Mouse (Mus musculus): Measurements from ENCODE around the gene Wfdc16.
"Not testable (repeated sequence)": the region's sequence is repeated elsewhere in the genome, so short reads cannot be mapped to it uniquely, and the experiment has no call there.

The Wfdc16 gene

DNA sequence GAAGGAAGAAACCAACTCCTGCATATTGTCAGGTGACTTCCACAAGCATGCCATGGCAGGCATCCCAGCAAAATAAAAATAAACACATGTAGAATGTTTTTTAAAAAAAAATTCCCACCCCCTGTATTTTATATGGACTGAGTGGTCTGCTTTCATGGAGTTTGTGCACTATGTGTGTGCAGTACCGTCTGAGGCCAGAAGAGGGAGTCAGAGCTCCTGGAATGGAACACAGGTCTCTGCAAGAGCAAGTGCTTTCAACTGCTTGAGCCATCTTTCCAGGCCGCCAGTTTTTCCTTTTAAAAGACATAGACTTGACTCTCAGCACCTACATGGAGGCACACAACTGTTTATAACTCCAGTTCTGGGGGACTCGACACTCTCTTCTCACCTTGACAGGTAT, 35.1 kb downstream of the Wfdc16 start:
- no peak for DNase-seq (ENCODE audit: extremely low spot score, low read depth, low spot score)

DNA sequence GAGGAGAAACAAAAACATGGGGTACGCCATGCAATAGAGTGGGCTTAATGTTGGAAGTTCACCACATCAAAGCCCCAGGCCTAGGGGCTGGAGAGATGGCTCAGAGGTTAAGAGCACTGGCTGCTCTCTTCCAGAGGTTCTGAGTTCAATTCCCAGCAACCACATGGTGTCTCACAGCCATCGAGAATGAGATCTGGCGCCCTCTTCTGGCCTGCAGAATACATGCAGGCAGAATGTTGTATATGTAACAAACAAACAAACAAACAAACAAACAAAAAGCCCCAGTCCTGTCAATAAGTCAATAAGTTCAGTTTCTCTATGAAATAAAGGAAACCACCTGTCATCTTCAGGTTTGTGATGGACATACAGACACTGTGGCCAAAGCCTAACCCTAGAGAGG, 38.4 kb downstream of the Wfdc16 start:
- DNase-seq (ENCODE audit: extremely low spot score, low read depth, low spot score), result no peak

DNA sequence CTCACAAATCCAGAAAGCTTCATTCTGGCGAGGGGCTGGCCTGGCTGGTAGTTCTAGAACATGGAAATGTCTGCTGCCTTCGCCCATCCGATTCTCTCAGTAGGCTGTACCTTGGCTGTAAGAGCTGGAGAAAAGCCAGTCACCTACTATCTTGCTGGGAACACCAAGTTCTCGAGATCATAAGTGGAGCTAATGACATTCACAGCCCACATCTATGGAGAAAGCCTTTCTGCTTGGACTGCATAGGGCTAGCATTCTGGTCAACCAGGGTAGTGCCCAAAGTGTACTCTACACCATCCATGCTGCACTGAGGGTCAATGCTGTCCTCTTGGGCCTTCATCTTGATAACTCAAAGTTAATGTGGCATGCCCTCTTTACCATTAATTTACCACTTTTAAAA, 45.1 kb downstream of the Wfdc16 start, which contains the start of gene Eppin:
TSS of gene Eppin (minus strand) at position 101 of the 400 bp plus-strand sequence.
- DNase-seq (ENCODE audit: extremely low spot score, low read depth, low spot score), result no peak

DNA sequence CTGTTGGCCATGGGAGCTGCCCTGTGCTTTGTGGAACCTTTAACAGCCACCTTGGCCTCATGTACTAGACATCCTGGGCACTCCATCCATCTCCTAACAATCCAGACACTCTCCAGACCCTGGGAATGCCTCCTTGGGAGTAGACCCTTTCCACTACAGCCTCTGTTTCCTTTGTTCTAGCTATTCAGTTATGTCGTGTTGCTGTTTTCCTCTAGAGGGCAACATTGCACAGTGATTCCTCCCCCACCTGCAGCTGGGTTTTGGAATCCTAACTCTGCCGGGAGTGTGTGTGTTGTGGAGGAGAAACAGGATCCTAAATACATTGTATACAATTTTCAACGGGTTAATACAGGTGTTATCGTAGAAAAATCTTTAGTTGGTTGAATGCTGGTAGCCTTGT, 46.6 kb downstream of the Wfdc16 start:
- DNase-seq (ENCODE audit: extremely low spot score, low read depth, low spot score), result peak; percentile 72

DNA sequence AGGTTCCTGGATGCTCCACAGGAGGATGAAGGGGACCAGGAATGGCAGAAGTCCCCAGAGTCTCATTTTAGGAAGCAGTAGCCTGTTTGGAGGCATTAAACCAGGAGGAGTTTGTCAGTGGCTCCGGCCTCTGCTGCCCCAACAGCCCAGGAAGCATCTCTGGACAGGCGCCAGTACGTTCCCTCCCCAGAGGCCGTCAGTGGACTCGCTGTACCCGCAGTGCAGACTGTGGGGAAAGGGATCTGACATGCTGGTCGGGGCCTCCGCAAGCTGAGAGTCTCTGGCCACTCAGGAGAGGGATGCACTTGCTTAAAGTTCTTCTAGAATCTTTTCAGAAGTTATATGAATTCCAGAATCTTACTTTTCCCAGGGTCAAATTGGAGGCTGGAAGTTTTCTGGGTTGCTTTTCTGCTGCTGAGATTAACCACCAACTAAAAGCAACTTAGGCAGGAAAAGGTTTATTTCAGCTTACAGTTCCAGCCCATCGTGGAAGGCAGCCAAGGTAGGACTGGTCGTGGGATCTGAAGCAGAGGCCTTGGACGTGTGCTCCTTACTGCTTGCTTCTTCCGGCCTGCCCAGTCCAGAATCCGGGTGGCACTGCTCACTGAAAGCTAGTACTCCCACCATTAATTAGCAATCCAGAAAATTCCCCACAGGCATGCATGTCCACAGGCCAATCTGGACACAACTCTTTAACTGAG, 53.4 kb downstream of the Wfdc16 start, which contains the start of gene Wfdc6a:
TSS of gene Wfdc6a (minus strand) at position 423 of the 701 bp plus-strand sequence.
- not testable (repeated sequence) for DNase-seq (ENCODE audit: extremely low spot score, low read depth, low spot score)
